In genomic region chr3:36291971-36292370, GRCm38 (mm10) we compare ENCODE assay signal across 12 mouse cellular contexts.
"Had no signal": no experiment of that assay in that cellular context is flagged by ENCODE, and none has a peak within 500 bp of the region (broad histone marks: within the 10 kb centered on the region; RNA-seq: fewer than 3 reads in every experiment).

No protein-coding gene starts in this region.

- DNase-seq: gastrocnemius, postnatal 14 days; gastrocnemius, postnatal 36 days; heart, adult 11 months; heart, adult 2 months; heart, postnatal 14 days; heart, postnatal 36 days; kidney, adult 11 months; kidney, adult 2 months; kidney, adult 9 months; kidney, postnatal 14 days; layer of hippocampus, adult 9-11 months; layer of hippocampus, postnatal 36 days had no signal
